Mouse (Mus musculus): ENCODE measurements around the gene Nvl.

Gene Nvl

GRCm38 (mm10) chr1:181143950-181144836 is at the start of gene Nvl, which contains the start of gene Cnih4:
Gene Nvl, minus strand, starts transcription at chr1:181144204.
Gene Cnih4, plus strand, starts transcription at chr1:181144693.
- DNase-seq: peak; percentile 93 to 94

DNA sequence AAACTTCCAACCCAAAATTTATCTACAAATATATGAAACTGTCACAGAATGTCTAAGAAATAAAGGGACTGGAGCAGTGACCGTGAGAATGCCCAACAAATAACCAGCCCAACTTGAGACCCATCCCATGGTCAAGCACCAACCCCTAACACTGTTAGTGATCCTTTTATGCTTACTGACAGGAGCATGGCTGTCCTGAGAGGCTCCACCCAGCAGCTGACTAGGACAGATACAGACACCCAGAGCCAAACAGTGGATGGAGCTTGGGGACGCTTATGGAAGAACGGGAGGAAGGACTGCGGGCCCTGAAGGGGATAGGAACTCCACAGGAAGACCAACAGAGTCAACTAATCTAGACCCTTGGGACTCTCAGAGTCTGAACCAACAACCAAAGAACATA is 44.9 kb upstream of the Nvl start:
- no peak for DNase-seq

DNA sequence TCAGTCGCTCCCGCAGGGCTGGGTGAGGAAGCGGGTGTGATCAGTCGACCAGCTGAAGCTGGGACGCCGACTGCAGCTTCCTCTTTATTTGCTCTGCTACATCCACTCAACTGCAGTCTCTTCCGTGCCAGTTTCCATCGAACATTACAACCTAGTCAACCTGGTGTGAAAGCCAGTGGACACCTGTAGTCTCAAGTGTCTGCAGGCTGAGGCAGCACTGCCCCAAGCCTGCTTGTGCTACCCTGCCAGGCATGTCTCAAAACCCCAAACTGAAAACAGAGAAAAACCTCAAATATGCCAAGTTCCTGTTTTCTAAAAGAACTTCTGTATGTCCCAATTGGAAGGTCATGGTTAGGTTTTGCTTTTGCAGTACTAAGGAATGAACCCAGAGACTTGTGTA is 26.2 kb upstream of the Nvl start:
- peak; percentile 74 to 76 for DNase-seq

- DNase-seq: no peak
Observed at GRCm38 (mm10) chr1:181168377-181168776, 24.4 kb upstream of the Nvl start.

DNA sequence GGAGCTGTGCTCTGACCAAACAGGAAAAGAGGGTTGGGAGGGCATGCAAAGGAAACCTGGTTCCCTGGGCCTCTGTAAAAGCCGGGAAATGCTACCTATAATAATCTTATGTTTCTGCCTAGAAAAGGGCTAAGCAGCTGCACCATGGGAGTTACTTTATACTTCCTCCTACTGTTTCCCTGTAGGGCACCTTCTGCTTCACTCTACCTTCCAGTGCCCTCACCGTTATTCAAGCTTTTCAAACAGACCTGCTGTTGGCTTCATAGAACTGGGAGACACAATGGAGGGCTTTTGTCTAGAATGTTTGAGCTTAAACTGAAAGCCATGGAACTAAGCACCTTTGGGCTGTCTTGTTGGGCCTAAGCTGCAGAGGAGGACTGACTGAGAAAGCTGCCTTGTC is 23.8 kb upstream of the Nvl start:
- no peak for DNase-seq

GRCm38 (mm10) chr1:181151541-181151940 is 7.5 kb upstream of the Nvl start:
- DNase-seq: no peak

- DNase-seq: peak; percentile 88 to 90
Observed at GRCm38 (mm10) chr1:181150827-181151534, 7.0 kb upstream of the Nvl start.

GRCm38 (mm10) chr1:181150431-181150826 is 6.4 kb upstream of the Nvl start:
- no peak for DNase-seq

- no peak for DNase-seq
Observed at GRCm38 (mm10) chr1:181149373-181150017, 5.5 kb upstream of the Nvl start.

GRCm38 (mm10) chr1:181148540-181148939 is 4.5 kb upstream of the Nvl start:
- no peak for DNase-seq

- DNase-seq: no peak
Observed at GRCm38 (mm10) chr1:181146187-181146586, 2.2 kb upstream of the Nvl start.

DNA sequence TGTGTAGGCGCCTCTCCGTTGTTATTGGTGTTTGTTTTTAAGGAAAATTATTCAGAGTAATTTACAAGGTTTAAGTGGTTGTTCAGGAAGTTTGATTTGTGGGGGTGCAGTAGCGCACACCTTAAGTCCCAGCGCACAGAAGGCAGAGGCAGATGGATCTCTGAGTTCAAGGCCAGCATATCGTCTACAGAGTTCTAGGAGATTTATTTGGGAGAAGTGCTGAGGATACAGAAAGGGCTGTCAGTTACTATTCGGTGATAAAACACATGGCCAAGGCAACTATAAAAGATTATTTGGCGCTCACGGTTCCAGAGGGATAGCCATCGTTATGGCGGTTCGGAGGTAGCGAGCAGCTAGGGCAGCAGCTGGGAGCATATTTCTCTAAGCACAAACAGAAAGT is 962 bp upstream of the Nvl start:
- DNase-seq: no peak

- DNase-seq: no peak
Observed at GRCm38 (mm10) chr1:181143609-181143949, 425 bp downstream of the Nvl start.

DNA sequence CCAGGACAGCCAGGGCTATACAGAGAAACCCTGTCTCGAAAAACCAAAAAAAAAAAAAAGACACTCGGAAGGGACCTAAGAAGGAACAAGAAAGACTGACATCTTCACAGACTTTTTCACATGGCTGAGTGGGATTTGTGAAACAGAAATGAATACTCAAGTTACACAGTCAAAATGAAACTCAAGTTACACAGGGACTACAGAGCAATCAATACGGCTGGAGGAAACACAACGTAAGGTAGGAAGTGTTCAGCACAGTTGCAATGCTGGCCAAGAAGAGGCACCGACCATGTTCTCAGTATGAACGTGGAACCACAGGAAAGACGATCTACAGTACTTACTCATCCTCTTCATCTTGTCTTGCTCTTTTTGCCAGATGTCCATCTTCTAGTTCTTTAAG is 5.3 kb downstream of the Nvl start:
- DNase-seq: no peak

DNA sequence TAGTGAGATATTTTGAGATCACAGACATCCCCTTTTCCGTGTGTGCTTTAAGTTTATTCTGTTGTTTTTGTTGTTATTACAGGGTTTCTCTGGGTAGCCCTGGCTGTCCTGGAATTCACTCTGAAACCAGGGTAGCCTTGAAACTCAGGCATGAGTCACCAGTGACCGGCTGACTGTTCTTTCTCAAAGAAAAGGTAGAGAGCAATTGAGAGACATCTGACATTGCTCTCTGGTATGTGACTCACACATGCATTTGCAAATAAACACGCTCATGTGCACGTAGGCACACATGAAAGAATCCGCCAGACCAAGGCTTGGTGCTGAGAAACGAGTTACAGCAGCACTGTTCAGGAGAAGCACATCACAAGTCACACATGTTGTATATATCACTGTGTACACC is 12.1 kb downstream of the Nvl start:
- DNase-seq: no peak

DNA sequence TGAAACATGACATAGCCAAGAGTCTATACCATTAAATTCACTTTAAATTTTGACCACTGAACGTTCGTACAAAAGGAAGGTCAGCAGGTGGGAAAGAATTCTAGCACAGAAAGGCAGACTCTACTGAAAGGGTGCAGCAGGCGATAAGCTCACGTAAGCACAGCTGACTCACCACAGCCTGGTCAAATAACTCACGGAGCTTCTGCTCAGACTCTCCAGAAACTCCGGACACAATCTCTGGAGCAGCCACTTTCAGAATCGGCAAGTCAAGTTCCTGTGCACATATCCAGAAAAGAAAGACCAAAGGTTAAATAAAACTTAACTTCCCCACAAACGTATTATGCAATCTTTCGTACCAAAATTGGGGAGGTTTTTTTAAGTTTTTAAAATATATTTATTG is 17.2 kb downstream of the Nvl start:
- DNase-seq: no peak

DNA sequence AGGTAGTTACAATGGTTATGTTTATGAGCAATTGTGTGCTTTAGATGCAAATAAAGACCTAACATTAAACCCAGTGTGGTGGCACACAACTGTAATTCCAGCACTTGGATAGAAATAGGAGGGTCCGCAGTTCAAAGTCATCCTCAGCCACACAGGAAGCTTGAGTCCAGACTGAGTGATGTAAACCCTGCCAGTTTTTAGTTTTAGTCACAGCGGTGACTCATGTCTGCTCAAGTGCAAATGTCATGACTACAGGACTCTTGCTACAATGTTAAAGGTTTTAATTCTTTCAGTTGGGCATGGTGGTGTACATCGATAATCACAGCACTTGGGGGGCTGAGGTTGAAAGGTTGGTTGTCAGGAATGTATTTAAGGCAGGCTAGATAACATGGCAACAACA is 18.1 kb downstream of the Nvl start:
- no peak for DNase-seq

DNA sequence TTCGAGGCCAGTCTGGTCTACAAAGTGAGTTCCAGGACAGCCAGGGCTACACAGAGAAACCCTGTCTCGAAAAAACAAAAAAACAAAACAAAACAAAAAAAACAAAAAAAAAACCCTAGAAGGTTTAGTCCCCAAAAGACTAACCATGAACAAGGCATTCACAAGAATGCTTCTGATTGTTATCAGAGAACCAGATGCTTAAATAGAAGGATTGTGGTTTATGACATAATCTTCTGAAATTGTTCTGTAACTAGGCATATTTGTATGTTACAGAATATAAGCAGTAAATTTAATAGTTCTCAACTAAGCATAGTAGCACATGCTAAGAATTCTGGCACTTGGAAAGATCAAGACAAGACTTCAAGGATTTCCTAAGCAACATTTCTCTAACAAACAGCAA is 19.9 kb downstream of the Nvl start:
- DNase-seq: no peak

GRCm38 (mm10) chr1:181117112-181117511 is 26.9 kb downstream of the Nvl start:
- no peak for DNase-seq

DNA sequence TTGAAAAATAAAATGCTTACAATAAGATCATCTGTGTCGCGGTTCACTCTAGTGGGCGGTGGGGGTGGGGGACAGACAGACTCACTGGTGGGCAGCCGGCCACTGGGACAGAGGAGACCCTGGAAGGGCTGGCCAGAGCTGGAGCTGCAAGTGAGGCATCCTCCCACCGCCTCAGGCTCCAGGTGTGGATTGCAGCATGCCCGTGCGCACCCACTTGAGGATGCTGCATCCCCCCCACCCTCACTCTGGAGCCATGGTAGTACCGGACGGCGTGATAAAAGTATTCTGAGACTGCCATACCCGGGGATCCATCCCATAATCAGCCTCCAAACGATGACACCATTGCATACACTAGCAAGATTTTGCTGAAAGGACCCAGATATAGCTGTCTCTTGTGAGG is 54.0 kb downstream of the Nvl start:
- no peak for DNase-seq

DNA sequence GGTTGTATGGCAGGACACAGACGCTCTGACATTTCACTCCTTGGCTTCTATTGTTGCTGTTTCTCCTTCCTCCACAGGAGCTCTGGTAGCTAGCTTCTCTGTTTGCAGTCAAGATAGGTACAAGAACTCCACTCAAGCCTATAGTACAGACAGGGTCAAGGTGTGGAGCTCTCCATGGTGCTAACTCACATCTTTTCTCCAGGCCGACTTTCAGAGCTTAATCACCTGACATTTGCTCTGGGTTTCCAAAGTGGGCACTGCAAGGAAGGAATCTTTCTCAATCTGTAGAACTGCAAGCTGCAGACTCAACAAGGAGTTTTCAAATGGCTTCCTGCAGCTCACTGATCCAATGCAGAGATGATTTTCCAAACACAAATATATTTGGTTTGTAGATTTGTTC is 60.0 kb downstream of the Nvl start:
- no peak for DNase-seq

DNA sequence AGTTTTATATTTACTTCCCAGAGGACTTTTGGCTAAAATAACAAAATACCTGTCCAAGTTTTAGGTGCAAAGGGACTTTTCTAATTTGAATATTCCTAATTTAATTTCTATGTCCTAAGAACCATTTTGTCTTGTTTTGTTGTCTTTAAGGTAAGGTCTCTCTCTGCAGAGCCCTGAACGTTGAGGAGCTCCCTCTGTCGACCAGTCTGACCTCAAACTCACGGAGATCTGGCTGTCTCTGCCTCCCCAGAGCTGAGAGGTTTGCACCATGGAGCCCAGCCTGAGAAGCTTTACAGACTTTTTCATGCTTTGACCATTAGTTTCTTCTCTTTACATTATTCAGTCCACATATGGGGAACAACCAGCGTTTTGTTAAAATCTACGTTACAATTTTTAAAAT is 70.9 kb downstream of the Nvl start:
- DNase-seq: no peak

DNA sequence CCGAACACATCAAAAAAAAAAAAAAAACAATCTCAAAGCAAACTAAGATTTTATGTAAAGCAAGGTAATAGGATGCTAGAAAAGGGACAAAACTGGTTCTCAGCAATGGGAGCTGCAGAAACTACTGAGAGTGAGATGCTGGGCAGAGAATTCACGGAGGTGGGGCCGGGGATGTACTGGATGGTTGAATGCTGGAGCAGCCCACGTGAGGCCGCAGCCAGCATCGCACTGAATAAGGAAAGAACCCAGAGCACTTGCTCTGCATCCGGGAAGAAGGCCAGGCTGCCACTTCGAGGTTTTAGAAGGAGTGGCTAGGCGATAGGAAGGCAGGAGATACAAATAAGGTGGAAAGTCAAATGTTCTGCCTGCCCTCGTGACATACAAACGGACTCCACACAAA is 74.3 kb downstream of the Nvl start:
- no peak for DNase-seq

DNA sequence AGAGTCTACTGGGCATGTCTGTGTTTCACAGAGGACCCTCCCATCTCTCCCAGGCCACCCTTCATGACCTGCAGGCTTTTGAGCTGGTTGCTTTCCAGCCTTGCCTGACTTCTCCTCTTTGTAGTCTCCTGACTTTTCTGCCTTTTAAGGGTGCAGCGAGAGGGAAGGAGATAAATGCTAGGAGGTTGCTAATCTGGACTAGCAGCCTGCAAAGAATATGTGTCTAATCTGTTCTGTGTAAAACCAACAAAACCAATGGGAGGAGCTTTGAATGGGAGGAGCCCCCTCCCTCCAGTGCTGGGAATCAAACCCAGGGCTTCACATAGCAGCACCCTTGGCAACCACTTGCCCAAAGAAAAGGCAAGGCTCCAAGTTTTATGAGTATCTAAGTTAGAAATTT is 75.7 kb downstream of the Nvl start:
- no peak for DNase-seq

Data from B cell, adult 2 months (primary cell).